Mouse (Mus musculus) stomach, postnatal 0 days (tissue): ENCODE results near the gene Zg16. TPM values are rescaled to one million over a fixed set of nuclear protein-coding genes. Genes with fewer than 3 reads are reported as not detected.
A peak's percentile ranks its signal among the peaks of the same experiment; 100 is the strongest.

Experiments used
- ATAC-seq: fragments of 200-750 bp; cut with Nextera tagmentation; 2 replicates; pipeline ENCODE4 v1.8.0; 2017; ENCODE audit not compliant: low FRiP score, low TSS enrichment
- DNase-seq: peaks from one replicate; pipeline ENCODE4 v3.0.0-alpha.2; 2016; ENCODE audit warnings: low spot score
- H3K27ac ChIP-seq: fragments of 300-500 bp; sonication (generic); replicated peaks from 2 replicates; pipeline ENCODE4 v1.5.1; 2014; ENCODE audit warnings: mild to moderate bottlenecking, control low read depth
- H3K27me3 ChIP-seq: fragments of 300-500 bp; sonication (generic); 2 replicates; pipeline ENCODE4 v1.6.1; 2014; ENCODE audit warnings: low read length; ENCODE audit not compliant: control insufficient read depth, insufficient read depth
- H3K36me3 ChIP-seq: fragments of 300-500 bp; sonication (generic); 2 replicates; pipeline ENCODE4 v1.6.1; 2014; ENCODE audit warnings: low read length, mixed read lengths; ENCODE audit not compliant: control insufficient read depth, insufficient read depth
- H3K4me1 ChIP-seq: fragments of 300-500 bp; sonication (generic); replicated peaks from 2 replicates; pipeline ENCODE4 v1.6.1; 2014; ENCODE audit warnings: antibody characterized with exemption; ENCODE audit not compliant: control insufficient read depth, insufficient read depth
- H3K4me2 ChIP-seq: fragments of 300-500 bp; sonication (generic); replicated peaks from 2 replicates; pipeline ENCODE4 v1.6.1; 2014; ENCODE audit warnings: low read depth, mild to moderate bottlenecking, control low read depth, moderate library complexity
- H3K4me3 ChIP-seq: fragments of 300-500 bp; sonication (generic); 2 replicates; pipeline ENCODE4 v1.5.1; 2014; ENCODE audit warnings: low read depth, low read length, control low read depth
- H3K9ac ChIP-seq: fragments of 300-500 bp; sonication (generic); 2 replicates; pipeline ENCODE4 v1.6.1; 2014; ENCODE audit warnings: mild to moderate bottlenecking, low read length, control low read depth, mixed read lengths
- H3K9me3 ChIP-seq: fragments of 300-500 bp; sonication (generic); 2 replicates; pipeline ENCODE4 v1.6.1; 2016; ENCODE audit warnings: low read length; ENCODE audit not compliant: control insufficient read depth
- CTCF ChIP-seq: IDR thresholded peaks from 2 replicates; pipeline ENCODE4 v1.5.1; 2016; ENCODE audit warnings: antibody characterized with exemption, low read depth, mild to moderate bottlenecking, moderate library complexity
- EP300 ChIP-seq: optimal IDR thresholded peaks from 2 replicates; pipeline ENCODE3; 2016; ENCODE audit warnings: antibody characterized with exemption
- WGBS: fragments of 180-500 bp; shearing (Covaris S2); extraction: QIAGEN DNeasy Blood & Tissue Kit; methylation state at CpG from one replicate; pipeline ENCODE4 v1.1.7; 2014; 5-methylcytosine and 5-hydroxymethylcytosine counted together
- polyA plus RNA-seq: library from polyadenylated mRNA; unstranded; fragments of >200 nt; fragmentation: Nextera tagmentation; extraction: Ambion mirVana; gene quantifications from 2 replicates; pipeline ENCODE4 v1.2.1, GENCODE M21; 2015

Gene Zg16
- polyA plus RNA-seq, 1 experiment from 2014 or later: 1.8 TPM

DNA sequence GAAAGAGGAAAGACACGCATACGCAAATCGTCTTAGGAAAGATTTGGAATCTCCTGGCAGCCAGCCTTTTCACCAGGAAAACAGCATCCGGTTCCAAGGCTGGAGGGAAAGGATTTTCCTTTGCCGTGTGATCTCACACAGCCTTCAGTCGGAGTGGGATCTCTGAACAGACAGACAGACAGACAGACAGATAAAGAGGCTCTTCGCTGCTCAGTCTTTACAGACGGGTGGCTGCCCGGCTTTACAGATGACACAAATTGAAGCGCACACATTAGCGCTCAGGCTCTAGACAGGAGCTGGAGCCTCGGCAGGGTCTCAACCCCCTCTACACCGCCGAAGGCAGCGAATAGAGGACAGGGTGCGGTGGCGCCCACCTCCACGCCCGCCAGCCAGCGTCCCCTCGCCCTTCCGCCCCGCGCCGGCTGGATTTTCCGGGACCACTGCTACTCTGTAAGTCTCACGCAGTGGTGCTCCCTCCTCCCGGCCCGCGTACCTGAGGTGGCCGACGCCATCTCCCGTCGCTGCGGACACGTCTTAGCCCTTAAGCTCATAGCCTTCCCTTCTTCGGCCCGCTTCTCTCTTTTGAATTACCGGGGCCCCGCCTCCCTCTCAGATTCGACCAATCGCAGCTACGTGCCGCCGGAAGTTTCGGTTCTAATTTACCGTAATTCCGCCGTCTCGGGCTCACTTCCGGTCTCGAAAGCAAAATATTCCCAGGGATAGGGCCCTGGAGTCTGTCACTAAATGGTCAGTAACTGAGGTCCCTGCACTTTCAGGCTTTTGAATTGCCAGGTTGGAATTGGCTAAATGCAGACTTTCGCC is 45.1 kb downstream of the Zg16 start, which contains the start of gene Kif22:
TSS of gene Kif22 (minus strand) at position 621 of the 822 bp plus-strand sequence.
- peak; percentile 90 for DNase-seq
- under 1% methylated on average over 53 of the region's 53 CpGs for WGBS

DNA sequence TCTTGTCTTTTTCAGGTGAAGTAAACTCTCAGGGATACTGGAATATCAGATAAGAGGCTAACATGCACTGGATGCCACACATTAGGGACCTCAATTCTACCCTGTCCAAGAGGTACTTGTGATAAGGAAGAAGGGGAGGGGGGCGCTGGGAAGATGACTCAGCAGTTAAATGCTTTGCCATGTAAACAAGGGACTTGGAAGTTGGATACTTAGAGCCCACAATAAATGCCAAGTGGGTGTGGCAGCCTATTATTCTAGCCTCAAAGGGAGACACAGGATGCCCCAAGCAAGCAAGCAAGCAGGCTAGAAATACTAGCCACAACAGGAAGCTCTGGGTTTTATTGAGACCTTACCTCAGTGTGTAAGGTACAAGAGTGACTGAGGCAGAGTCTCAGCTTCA is 55.9 kb downstream of the Zg16 start:
- Histone ChIP-seq H3K27ac (no peak overlapping the region), H3K27me3 (no peaks in the 10 kb centered on the region), H3K36me3 (0 out of 2 replicates have a peak, but pooled peaks cover 3% of the 10 kb centered on the region), H3K4me3 (no peak overlapping the region), H3K4me2 (no peak overlapping the region), H3K9ac (no peak overlapping the region), H3K9me3 (no peaks in the 10 kb centered on the region), H3K4me1 (peaks cover 4% of the 10 kb centered on the region; the same call in 1 of the 2 replicates)
- no peak for TF ChIP-seq EP300
- no peak for TF ChIP-seq CTCF
- 71% methylated on average over 1 of the region's 1 CpGs for WGBS
- no peak for DNase-seq
- no peak for ATAC-seq

More for the DNA sequence above, 45.1 kb downstream of the Zg16 start, which contains the start of gene Kif22:
- Histone ChIP-seq H3K36me3 (no peaks in the 10 kb centered on the region), H3K9me3 (no peaks in the 10 kb centered on the region), H3K27ac (peak within 1 kb of the TSS; percentile 40), H3K4me1 (no peaks in the 10 kb centered on the region), H3K4me2 (peak within 1 kb of the TSS; percentile 97), H3K9ac (peak within 1 kb of the TSS; percentile 78), H3K4me3 (peak within 1 kb of the TSS; percentile 84), H3K27me3 (no peaks in the 10 kb centered on the region)
- peak; percentile 93 for ATAC-seq
- TF ChIP-seq EP300 (no peak), CTCF (no peak)

DNA sequence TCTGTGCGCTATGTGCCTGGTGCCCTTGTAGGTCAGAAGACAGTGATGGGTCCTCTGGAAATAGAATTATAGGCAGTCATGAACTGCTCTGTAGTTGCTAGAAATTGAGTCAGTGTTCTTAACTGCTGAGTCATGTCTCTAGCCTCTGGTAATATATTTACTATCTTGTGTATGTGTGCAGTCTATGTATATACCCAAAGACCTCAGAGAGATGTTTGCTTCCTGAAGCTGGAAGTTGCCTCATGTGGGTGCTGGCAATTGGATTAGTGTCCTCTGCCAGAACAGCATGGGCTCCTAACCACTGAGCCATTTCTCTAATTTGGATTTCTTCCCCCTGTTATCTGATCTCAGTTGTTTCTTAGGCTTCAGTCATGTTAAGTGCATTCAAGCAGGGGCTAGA is 57.0 kb downstream of the Zg16 start:
- WGBS: 87% methylated on average over 1 of the region's 1 CpGs
- no peak overlapping the region for H3K9ac ChIP-seq
- no peak for DNase-seq
- no peak overlapping the region for H3K4me2 ChIP-seq
- ATAC-seq: no peak
- no peak overlapping the region for H3K27ac ChIP-seq
- H3K36me3 ChIP-seq: 0 out of 2 replicates have a peak, but pooled peaks cover 3% of the 10 kb centered on the region
- H3K4me3 ChIP-seq: no peak overlapping the region
- H3K4me1 ChIP-seq: peaks cover 4% of the 10 kb centered on the region; the same call in 1 of the 2 replicates
- no peaks in the 10 kb centered on the region for H3K9me3 ChIP-seq
- no peaks in the 10 kb centered on the region for H3K27me3 ChIP-seq
- TF ChIP-seq EP300 (no peak), CTCF (no peak)

DNA sequence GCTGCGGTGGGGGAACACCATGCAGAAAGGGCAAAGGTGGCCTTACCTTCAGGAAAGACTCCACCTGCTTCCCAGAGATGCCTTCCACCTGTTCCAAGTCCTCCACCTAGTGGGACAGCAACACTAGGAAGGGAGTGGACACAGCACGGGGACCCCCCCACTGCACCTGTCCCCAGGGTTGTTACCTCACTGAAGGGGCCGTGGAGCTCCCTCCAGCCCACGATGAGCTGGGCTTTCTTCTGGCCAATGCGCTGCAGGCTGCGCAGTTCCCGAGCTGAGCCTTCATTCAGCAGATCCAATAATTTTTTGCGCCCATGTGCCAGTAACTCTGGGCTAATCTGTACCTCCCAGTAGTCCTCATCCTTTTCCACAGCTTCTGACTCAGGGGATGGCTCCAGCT is 59.2 kb downstream of the Zg16 start:
- H3K4me1 ChIP-seq: peaks cover 11% of the 10 kb centered on the region
- WGBS: 49% methylated on average over 8 of the region's 8 CpGs
- H3K9ac ChIP-seq: peak overlapping the region; percentile 70
- peaks cover 5% of the 10 kb centered on the region; the same call in 1 of the 2 replicates for H3K36me3 ChIP-seq
- TF ChIP-seq EP300: no peak
- no peak for TF ChIP-seq CTCF
- H3K9me3 ChIP-seq: no peaks in the 10 kb centered on the region
- peak overlapping the region; percentile 96 for H3K27ac ChIP-seq
- DNase-seq (no peak), ATAC-seq (no peak)
- H3K4me2 ChIP-seq: peak overlapping the region; percentile 96
- no peaks in the 10 kb centered on the region for H3K27me3 ChIP-seq
- peak overlapping the region; percentile 84 for H3K4me3 ChIP-seq

DNA sequence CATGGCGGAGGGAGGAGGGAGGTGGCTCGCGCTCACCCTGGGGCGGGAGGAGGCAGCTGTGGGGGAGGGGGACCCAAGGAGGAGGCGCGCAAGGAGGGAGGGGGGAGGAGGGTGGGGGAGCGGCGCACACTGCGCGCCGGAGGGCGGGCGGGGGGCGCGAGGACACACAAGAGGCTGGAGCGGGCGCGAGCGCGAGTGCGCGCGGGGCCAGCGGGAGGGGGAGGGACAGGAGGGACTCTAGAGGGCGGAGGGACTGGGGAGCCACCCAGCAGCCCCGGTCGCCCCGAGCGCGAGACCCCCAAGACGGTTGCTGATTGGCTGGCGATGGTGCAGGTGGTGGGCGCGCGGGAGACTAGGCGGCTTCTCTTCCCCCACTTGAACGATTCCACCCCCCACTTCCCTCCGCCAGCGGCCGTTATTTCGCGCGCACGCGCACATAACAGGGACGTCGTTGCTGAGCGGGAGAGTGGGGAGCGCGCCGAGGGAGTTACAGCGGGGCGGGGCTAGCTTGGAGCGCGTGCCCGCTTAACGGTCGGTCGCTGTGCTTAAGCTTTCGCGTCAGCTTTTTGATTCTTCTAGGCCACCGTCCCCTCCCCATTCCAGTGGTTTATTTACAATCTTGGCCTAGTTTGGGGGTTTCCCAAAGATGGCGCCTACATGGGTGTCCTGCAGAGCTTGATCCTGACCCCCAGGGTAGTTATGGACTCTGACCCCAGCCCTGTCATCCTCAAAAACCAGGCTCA is 60.0 kb downstream of the Zg16 start, which contains the start of gene Maz:
TSS of gene Maz (minus strand) at position 54 of the 743 bp plus-strand sequence.
- Histone ChIP-seq H3K27ac (peak within 1 kb of the TSS; percentile 96), H3K9ac (peak within 1 kb of the TSS; percentile 87), H3K36me3 (peaks cover 6% of the 10 kb centered on the region; the same call in 1 of the 2 replicates), H3K9me3 (no peaks in the 10 kb centered on the region), H3K4me3 (peak within 1 kb of the TSS; percentile 84), H3K4me2 (peak within 1 kb of the TSS; percentile 96), H3K27me3 (no peaks in the 10 kb centered on the region), H3K4me1 (peaks cover 11% of the 10 kb centered on the region)
- ATAC-seq (peak; percentile 86), DNase-seq (peak; percentile 98)
- TF ChIP-seq EP300: peak; percentile 90
- no peak for TF ChIP-seq CTCF
- under 1% methylated on average over 29 of the region's 63 CpGs for WGBS
